Mouse (Mus musculus): Measurements from ENCODE around the gene Cdh16. TPM values are rescaled to one million over a fixed set of nuclear protein-coding genes. Genes with fewer than 3 reads are reported as not detected.

The Cdh16 gene
- polyA plus RNA-seq, 1 experiment from 2014 or later: not detected

GRCm38 (mm10) chr8:104557226-104557625, 67.0 kb downstream of the Cdh16 start:
- no peak for ATAC-seq
- H3K4me3 ChIP-seq (ENCODE audit: low read depth, low read length): no peak overlapping the region
- WGBS: 48% methylated on average over 7 of the region's 7 CpGs
- H3K9ac ChIP-seq (ENCODE audit: low read depth, low read length): no peak overlapping the region
- no peak for TF ChIP-seq CTCF (IDR thresholded peaks at IDR 0.05; ENCODE audit: low read depth)
- no peak overlapping the region for H3K27ac ChIP-seq (ENCODE audit: low read depth, low read length)
- no peaks in the 10 kb centered on the region for H3K36me3 ChIP-seq (ENCODE audit: control insufficient read depth, insufficient read depth)
- no peaks in the 10 kb centered on the region for H3K4me1 ChIP-seq (replicated peaks; ENCODE audit: control insufficient read depth, insufficient read depth, low read length)
- H3K27me3 ChIP-seq (replicated peaks; ENCODE audit: control insufficient read depth, insufficient read depth, low read length): no peaks in the 10 kb centered on the region; the same call in 1 of the 2 replicates
- H3K4me2 ChIP-seq (replicated peaks; ENCODE audit: low read depth): no peak overlapping the region
- H3K9me3 ChIP-seq (ENCODE audit: control insufficient read depth): no peaks in the 10 kb centered on the region

- Histone ChIP-seq H3K27me3 (replicated peaks; ENCODE audit: control insufficient read depth, insufficient read depth, low read length) (no peaks in the 10 kb centered on the region; the same call in 1 of the 2 replicates), H3K4me3 (ENCODE audit: low read depth, low read length) (no peak overlapping the region), H3K4me2 (replicated peaks; ENCODE audit: low read depth) (no peak overlapping the region), H3K9ac (ENCODE audit: low read depth, low read length) (no peak overlapping the region), H3K36me3 (ENCODE audit: control insufficient read depth, insufficient read depth) (no peaks in the 10 kb centered on the region), H3K4me1 (replicated peaks; ENCODE audit: control insufficient read depth, insufficient read depth, low read length) (no peaks in the 10 kb centered on the region), H3K9me3 (ENCODE audit: control insufficient read depth) (no peaks in the 10 kb centered on the region), H3K27ac (ENCODE audit: low read depth, low read length) (no peak overlapping the region)
- no peak for TF ChIP-seq CTCF (IDR thresholded peaks at IDR 0.05; ENCODE audit: low read depth)
- no peak for ATAC-seq
- 83% methylated on average over 4 of the region's 4 CpGs for WGBS
These were observed 69.0 kb downstream of the Cdh16 start for GRCm38 (mm10) chr8:104555191-104555590.

Other genes starting within 250 kb of the Cdh16 start
- 5.9 and 6.7 TPM in 2 replicates for gene Cmtm4, start 228.6 kb downstream of the Cdh16 start, polyA plus RNA-seq (2015; fragmentation: Nextera tagmentation; extraction: Ambion mirVana)
- gene Dync1li2, start 181.3 kb downstream of the Cdh16 start, polyA plus RNA-seq (2015; fragmentation: Nextera tagmentation; extraction: Ambion mirVana): 19.0 and 20.4 TPM in 2 replicates
- gene Terb1, start 114.5 kb downstream of the Cdh16 start, polyA plus RNA-seq (2015; fragmentation: Nextera tagmentation; extraction: Ambion mirVana): 0.16 TPM in 2 replicates
- 43.8 and 48.6 TPM in 2 replicates for gene Nae1, start 89.8 kb downstream of the Cdh16 start, polyA plus RNA-seq (2015; fragmentation: Nextera tagmentation; extraction: Ambion mirVana)
- 0.82 and 1.1 TPM in 2 replicates for gene Car7, start 89.7 kb downstream of the Cdh16 start, polyA plus RNA-seq (2015; fragmentation: Nextera tagmentation; extraction: Ambion mirVana)
- gene Pdp2, start 32.9 kb downstream of the Cdh16 start, polyA plus RNA-seq (2015; fragmentation: Nextera tagmentation; extraction: Ambion mirVana): 12.2 and 15.2 TPM in 2 replicates
- gene Rrad, start 6.9 kb upstream of the Cdh16 start, polyA plus RNA-seq (2015; fragmentation: Nextera tagmentation; extraction: Ambion mirVana): 5.8 and 6.1 TPM in 2 replicates
- 59.1 and 60.6 TPM in 2 replicates for gene Ciao2b, start 17.6 kb upstream of the Cdh16 start, polyA plus RNA-seq (2015; fragmentation: Nextera tagmentation; extraction: Ambion mirVana)
- gene Ces2a, start 109.6 kb upstream of the Cdh16 start, polyA plus RNA-seq (2015; fragmentation: Nextera tagmentation; extraction: Ambion mirVana): 5.4 and 6.1 TPM in 2 replicates
- 0.52 and 1.2 TPM in 2 replicates for gene Ces2b, start 207.2 kb upstream of the Cdh16 start, polyA plus RNA-seq (2015; fragmentation: Nextera tagmentation; extraction: Ambion mirVana)
- 6.1 and 7.2 TPM in 2 replicates for gene Ces2c, start 222.7 kb upstream of the Cdh16 start, polyA plus RNA-seq (2015; fragmentation: Nextera tagmentation; extraction: Ambion mirVana)